Mouse (Mus musculus) lung, postnatal 0 days (tissue): ENCODE data around the gene Dusp18. TPM values are rescaled to one million over a fixed set of nuclear protein-coding genes. Genes with fewer than 3 reads are reported as not detected.

ENCODE experiments used
- ATAC-seq: fragments of 200-750 bp; cut with Nextera tagmentation; 2 replicates; pipeline ENCODE4 v1.8.0; 2017; ENCODE audit warnings: moderate library complexity
- DNase-seq: peaks from one replicate; pipeline ENCODE4 v3.0.0-alpha.2; 2016; ENCODE audit warnings: low spot score
- H3K27ac ChIP-seq: fragments of 300-500 bp; sonication (generic); 2 replicates; pipeline ENCODE4 v1.5.1; 2014; ENCODE audit warnings: antibody characterized with exemption, mild to moderate bottlenecking, low read length, mixed read lengths
- H3K27me3 ChIP-seq: fragments of 300-500 bp; sonication (generic); replicated peaks from 2 replicates; pipeline ENCODE4 v1.6.1; 2014; ENCODE audit warnings: low read length, mixed read lengths; ENCODE audit not compliant: insufficient read depth
- H3K36me3 ChIP-seq: fragments of 300-500 bp; sonication (generic); 2 replicates; pipeline ENCODE4 v1.6.1; 2014; ENCODE audit warnings: low read length, mixed read lengths; ENCODE audit not compliant: insufficient read depth
- H3K4me1 ChIP-seq: fragments of 300-500 bp; sonication (generic); 2 replicates; pipeline ENCODE4 v1.6.1; 2014; ENCODE audit warnings: antibody characterized with exemption, low read depth, low read length, mixed read lengths; ENCODE audit not compliant: insufficient read depth
- H3K4me2 ChIP-seq: fragments of 300-500 bp; sonication (generic); replicated peaks from 2 replicates; pipeline ENCODE4 v1.6.1; 2014; ENCODE audit warnings: low read depth, mild to moderate bottlenecking, low read length, moderate library complexity, mixed read lengths
- H3K4me3 ChIP-seq: fragments of 300-500 bp; sonication (generic); 2 replicates; pipeline ENCODE4 v1.5.1; 2014; ENCODE audit warnings: low read depth, low read length
- H3K9ac ChIP-seq: fragments of 300-500 bp; sonication (generic); replicated peaks from 2 replicates; pipeline ENCODE4 v1.6.1; 2014; ENCODE audit warnings: low read depth, mild to moderate bottlenecking
- H3K9me3 ChIP-seq: fragments of 300-500 bp; sonication (generic); 2 replicates; pipeline ENCODE4 v1.6.1; 2016; ENCODE audit warnings: low read length, mixed read lengths
- CTCF ChIP-seq: IDR thresholded peaks from 2 replicates; pipeline ENCODE4 v1.5.1; 2016; ENCODE audit warnings: antibody characterized with exemption, mild to moderate bottlenecking
- EP300 ChIP-seq: IDR thresholded peaks from 2 replicates; pipeline ENCODE4 v1.6.1; 2016; ENCODE audit warnings: antibody characterized with exemption, mild to moderate bottlenecking, control low read depth
- WGBS: fragments of 180-500 bp; shearing (Covaris S2); extraction: QIAGEN DNeasy Blood & Tissue Kit; methylation state at CpG from one replicate; pipeline ENCODE4 v1.1.7; 2014; 5-methylcytosine and 5-hydroxymethylcytosine counted together
- polyA plus RNA-seq: library from polyadenylated mRNA; unstranded; fragments of >200 nt; fragmentation: Nextera tagmentation; extraction: Ambion mirVana; gene quantifications from 2 replicates; pipeline ENCODE4 v1.2.1, GENCODE M21; 2015

Dusp18 gene
- polyA plus RNA-seq, 1 experiment from 2014 or later = 8.3 TPM

DNA sequence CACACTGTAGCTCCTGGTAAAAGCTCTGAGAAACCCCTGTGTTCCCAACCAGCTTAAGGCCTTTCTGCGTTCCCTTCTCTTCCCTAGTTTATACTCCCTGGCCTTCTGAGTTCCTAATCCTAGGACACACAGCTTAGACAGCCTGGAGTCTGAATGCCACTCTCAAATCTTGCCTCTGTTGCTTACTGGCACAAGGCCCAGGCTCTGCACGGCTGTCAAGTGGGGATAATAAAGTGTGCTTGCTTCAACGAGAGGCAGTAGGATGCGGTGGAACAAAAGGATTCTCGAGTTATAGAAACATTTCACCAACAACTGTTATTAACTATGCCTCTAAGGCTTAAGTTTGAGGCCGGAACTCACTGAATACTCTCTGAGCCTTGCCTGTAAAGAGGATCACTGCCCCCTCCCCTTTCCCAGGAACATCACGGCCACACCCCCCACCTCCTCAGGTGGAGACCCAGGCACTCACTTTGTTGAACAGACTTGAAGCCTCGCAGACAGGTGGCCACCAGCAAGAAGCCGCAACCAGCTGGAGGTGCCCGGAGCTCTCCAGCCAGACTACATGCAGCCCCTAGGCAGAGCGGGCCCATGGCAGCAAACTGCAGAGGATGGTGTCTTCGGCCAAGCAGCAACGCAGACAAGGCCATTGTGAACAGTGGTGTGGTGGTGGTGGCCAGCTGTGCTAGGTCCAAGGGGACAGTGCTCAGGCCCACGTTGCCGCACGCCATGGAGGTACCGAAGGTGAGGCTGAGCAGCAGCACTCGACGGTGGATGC, 17.2 kb downstream of the Dusp18 start:
- H3K4me2 ChIP-seq = peak overlapping the region; percentile 79
- TF ChIP-seq EP300 = no peak
- TF ChIP-seq CTCF = no peak
- H3K36me3 ChIP-seq = no peaks in the 10 kb centered on the region
- DNase-seq (no peak), ATAC-seq (no peak)
- H3K9ac ChIP-seq = peak overlapping the region; percentile 55; the same call in 1 of the 2 replicates
- H3K9me3 ChIP-seq = no peaks in the 10 kb centered on the region
- H3K27me3 ChIP-seq = no peaks in the 10 kb centered on the region
- 23% methylated on average over 19 of the region's 19 CpGs for WGBS
- H3K4me3 ChIP-seq = peak overlapping the region; percentile 53
- peaks cover 15% of the 10 kb centered on the region for H3K4me1 ChIP-seq
- H3K27ac ChIP-seq = no peak overlapping the region

DNA sequence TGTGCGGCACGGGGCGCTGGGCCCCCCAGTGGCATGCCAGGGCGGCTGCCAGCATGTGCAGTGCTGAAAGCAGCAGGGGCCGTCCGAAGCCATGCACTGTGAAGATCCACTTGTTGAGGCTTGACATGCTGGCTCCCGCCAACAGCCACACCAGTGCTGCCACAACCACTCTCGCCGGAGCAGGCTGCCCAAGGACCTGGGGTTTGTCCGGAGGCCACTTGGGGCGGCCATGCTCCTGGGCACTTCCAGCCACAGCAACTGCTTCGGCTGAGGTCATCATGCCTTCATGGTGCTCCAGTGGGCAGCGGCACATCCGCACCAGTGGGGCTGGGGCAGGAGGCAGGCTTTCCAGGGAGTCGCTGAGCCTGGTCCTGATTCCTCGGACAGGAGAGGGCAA, 17.8 kb downstream of the Dusp18 start:
- peak overlapping the region; percentile 55 for H3K9ac ChIP-seq
- H3K4me2 ChIP-seq = peak overlapping the region; percentile 79
- H3K27ac ChIP-seq = peak overlapping the region; percentile 73; the same call in 1 of the 2 replicates
- no peaks in the 10 kb centered on the region for H3K27me3 ChIP-seq
- 7% methylated on average over 16 of the region's 16 CpGs for WGBS
- H3K36me3 ChIP-seq = no peaks in the 10 kb centered on the region
- ATAC-seq (peak; percentile 7), DNase-seq (peak; percentile 43)
- TF ChIP-seq EP300 (no peak), CTCF (peak; percentile 36; the same call in 1 of the 2 replicates)
- peak overlapping the region; percentile 53 for H3K4me3 ChIP-seq
- H3K4me1 ChIP-seq = peaks cover 15% of the 10 kb centered on the region
- no peaks in the 10 kb centered on the region for H3K9me3 ChIP-seq

DNA sequence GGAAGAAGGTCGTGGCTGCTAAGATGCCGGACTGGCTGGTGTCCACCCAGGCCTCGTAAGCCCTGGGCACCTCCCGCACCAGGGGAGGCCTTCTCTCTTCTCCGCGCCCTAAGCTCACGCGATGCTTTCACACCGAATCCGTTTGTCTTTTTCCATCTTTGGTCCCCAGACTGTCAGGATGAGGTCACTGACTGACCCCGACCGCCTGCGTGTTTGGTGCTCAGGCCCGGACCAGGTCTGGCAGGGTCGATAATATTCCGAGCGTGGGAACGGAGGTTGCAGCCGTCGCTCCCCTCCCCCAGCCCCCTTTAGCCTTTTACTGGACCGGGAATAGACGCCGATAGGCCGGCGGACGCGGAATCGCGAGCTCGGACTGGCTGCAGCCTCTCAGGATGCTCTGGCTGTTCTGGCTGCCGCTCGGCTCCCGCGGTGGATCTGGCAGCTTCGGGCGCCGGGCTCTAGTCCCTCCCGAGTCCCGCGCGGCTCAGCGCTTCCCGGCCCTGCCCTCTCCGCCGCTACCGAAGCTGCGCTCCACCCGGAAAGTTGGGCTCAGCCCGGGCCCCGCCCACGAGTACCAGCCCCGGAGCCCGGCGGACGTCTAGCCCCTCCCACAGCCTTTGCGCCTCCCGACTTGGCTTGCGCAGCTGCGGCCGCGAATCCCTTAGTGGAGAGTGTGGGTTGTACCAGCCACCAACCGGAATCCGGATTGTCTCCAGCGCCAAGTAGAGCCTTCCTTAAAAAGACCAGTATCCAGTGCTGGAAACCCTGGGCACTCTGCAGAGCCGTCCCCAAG, 18.5 kb downstream of the Dusp18 start:
- Histone ChIP-seq H3K4me1 (peaks cover 15% of the 10 kb centered on the region), H3K36me3 (no peaks in the 10 kb centered on the region), H3K4me3 (peak overlapping the region; percentile 53), H3K27ac (peak overlapping the region; percentile 73), H3K27me3 (no peaks in the 10 kb centered on the region), H3K9ac (peak overlapping the region; percentile 55), H3K9me3 (no peaks in the 10 kb centered on the region), H3K4me2 (peak overlapping the region; percentile 79)
- no peak for TF ChIP-seq EP300
- no peak for TF ChIP-seq CTCF
- DNase-seq (peak; percentile 95), ATAC-seq (peak; percentile 93)
- under 1% methylated on average over 54 of the region's 65 CpGs for WGBS

DNA sequence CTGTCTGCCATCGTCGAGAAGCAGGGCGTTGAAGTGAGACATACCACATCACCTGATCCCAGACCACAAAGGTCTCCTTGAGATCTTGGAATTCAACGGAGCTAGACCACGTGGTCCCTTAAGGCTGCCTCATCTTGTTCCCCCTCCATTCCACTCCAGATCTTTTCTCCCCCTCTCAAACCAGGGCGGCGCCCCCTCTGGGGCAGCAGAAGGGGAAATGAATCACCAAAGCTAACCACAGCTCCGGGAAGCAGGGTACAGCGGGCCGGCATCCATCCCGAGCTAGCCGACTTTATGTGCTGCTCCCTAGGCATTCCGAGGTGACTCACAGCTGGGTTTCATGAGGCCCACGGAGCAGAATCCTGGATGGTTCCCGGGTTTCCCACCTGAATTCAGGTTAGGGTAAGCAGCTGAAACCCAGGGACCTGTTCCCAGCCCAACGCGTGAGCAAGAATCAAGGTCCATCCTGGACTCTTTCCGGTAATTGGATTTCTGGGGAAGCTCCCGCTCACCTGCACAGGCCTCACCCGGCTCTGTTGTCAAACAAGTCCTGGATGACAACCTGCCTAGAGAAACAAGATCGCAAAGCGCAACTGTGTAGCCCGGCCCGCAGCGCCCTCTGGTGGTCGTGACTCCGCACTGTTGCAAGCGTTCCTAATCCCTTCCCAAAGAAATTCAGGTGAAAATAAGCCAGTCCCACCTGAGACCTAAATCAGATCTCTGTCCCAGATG, 19.2 kb downstream of the Dusp18 start, which contains the start of gene Slc35e4:
Gene Slc35e4 (minus strand): TSS at position 556 of the 732 bp plus-strand sequence.
- no peaks in the 10 kb centered on the region for H3K36me3 ChIP-seq
- peak; percentile 91 for TF ChIP-seq CTCF
- peak; percentile 61 for TF ChIP-seq EP300
- H3K9me3 ChIP-seq = no peaks in the 10 kb centered on the region
- H3K4me3 ChIP-seq = peak within 1 kb of the TSS; percentile 53
- H3K4me2 ChIP-seq = peak within 1 kb of the TSS; percentile 79
- DNase-seq (peak; percentile 87), ATAC-seq (peak; percentile 77)
- peak within 1 kb of the TSS; percentile 55 for H3K9ac ChIP-seq
- peak within 1 kb of the TSS; percentile 73 for H3K27ac ChIP-seq
- peaks cover 15% of the 10 kb centered on the region for H3K4me1 ChIP-seq
- no peaks in the 10 kb centered on the region for H3K27me3 ChIP-seq
- under 1% methylated on average over 27 of the region's 28 CpGs for WGBS

DNA sequence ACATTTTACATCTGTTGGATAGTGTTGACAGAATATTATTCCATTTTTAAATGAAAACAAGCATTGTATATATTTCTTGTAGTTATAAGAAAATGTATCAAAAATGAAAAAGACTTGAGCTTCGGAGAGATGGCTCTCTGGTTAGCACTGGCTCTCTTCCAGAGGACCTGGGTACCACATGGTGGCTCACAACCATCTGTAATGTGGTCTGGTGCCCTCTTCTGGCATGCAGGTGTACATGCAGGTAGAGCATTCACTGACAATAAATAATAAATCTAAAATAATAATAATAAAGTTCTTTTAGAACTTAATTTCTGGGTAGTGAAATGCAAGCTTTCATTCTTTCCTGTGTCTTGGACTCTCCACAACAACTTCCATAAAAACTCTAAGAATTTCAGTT, 23.7 kb downstream of the Dusp18 start:
- Histone ChIP-seq H3K9me3 (no peaks in the 10 kb centered on the region), H3K9ac (no peak overlapping the region), H3K4me1 (peaks cover 4% of the 10 kb centered on the region; the same call in 1 of the 2 replicates), H3K4me2 (no peak overlapping the region), H3K4me3 (no peak overlapping the region), H3K27me3 (no peaks in the 10 kb centered on the region), H3K27ac (no peak overlapping the region), H3K36me3 (peaks cover 16% of the 10 kb centered on the region; the same call in 1 of the 2 replicates)
- DNase-seq (no peak), ATAC-seq (no peak)
- TF ChIP-seq EP300 (no peak), CTCF (peak; percentile 66)
- WGBS = 39% methylated on average over 1 of the region's 1 CpGs

DNA sequence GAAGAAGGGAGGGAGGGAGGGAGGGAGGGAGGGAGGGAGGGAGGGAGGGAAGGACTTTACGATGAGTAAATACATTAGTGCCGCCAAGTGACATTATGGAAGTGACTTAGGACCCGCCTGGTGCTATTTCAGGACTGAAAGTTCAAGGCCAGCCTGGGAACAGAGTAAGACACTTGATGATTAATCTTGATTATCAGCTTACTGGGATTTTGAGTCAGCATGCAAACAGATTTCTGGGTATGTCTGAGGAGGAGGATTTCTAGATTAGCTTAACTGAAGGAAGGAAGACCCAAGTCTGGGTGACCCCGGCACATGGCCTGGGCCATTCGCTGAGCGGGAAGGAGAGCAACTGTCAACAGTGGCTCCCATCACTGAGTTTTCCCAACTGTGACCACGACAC, 25.4 kb downstream of the Dusp18 start:
- WGBS = 81% methylated on average over 7 of the region's 7 CpGs
- no peaks in the 10 kb centered on the region for H3K4me1 ChIP-seq

More for the DNA sequence above, 25.4 kb downstream of the Dusp18 start:
- no peak for TF ChIP-seq CTCF
- no peak for TF ChIP-seq EP300
- ATAC-seq (no peak), DNase-seq (no peak)
- Histone ChIP-seq H3K36me3 (peaks cover 27% of the 10 kb centered on the region; the same call in 1 of the 2 replicates), H3K9ac (no peak overlapping the region), H3K4me3 (no peak overlapping the region), H3K4me2 (no peak overlapping the region), H3K9me3 (no peaks in the 10 kb centered on the region), H3K27me3 (no peaks in the 10 kb centered on the region), H3K27ac (no peak overlapping the region)
